7 mouse cellular contexts compared by ENCODE assay signal in the genomic region with DNA sequence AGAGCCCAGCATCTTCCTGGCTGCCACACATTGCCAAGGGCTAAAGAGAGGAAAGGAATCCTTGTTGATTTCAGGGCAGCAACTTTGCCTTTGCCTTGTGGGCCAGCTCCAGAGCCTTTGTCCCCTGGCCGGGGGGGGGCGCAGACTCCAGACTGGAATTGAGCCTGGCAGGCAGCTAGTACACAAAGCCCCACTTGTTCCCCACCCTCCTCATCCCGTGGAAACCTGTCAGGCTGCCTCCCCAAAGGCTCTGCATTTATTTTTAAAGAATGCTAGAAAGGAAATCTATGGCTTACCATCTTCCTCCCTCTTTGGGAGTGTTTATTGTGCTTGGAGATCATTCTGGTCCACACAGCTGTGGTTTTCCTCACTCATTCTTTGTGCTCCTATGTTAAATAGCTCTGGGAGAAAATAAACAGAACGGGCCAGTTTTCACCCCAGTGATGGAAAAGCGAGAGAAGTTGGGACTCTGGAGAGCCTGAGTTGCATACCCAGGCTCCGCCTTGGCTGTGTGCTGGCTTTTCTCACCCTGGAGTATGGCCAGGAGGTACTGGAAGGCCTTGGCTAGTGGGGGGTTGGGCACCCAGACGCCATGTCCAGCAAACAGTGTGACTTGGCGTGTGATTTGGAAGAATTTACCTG. TPM values are rescaled to one million over a fixed set of nuclear protein-coding genes. Genes with fewer than 3 reads are reported as not detected.
A peak's percentile ranks its signal among the peaks of the same experiment; 100 is the strongest.
DNase-seq lines count a peak whose midpoint lies in the region; ATAC-seq and TF ChIP-seq lines count a peak whose summit lies in the region.

No protein-coding gene starts in this region.

- H3K9me3 ChIP-seq in embryonic facial prominence, embryonic 13.5 days: no peaks in the 10 kb centered on the region
- H3K9me3 ChIP-seq in hindbrain, postnatal 0 days (ENCODE audit: low read length): no peaks in the 10 kb centered on the region
- H3K9me3 ChIP-seq in midbrain, embryonic 14.5 days (ENCODE audit: control insufficient read depth, low read length): no peaks in the 10 kb centered on the region

- peak overlapping the region; percentile 51; the same call in 1 of the 2 replicates for H3K9ac ChIP-seq in embryonic facial prominence, embryonic 13.5 days
- H3K9ac ChIP-seq in hindbrain, postnatal 0 days (replicated peaks; ENCODE audit: low read length): no peak overlapping the region
- H3K9ac ChIP-seq in midbrain, embryonic 14.5 days (replicated peaks; ENCODE audit: low read length): no peak overlapping the region

- H3K4me1 ChIP-seq in embryonic facial prominence, embryonic 13.5 days: peaks cover 51% of the 10 kb centered on the region
- H3K4me1 ChIP-seq in hindbrain, postnatal 0 days (ENCODE audit: insufficient read depth, low read length): no peaks in the 10 kb centered on the region
- H3K4me1 ChIP-seq in midbrain, embryonic 14.5 days (ENCODE audit: control insufficient read depth, insufficient read depth, low read length): peaks cover 5% of the 10 kb centered on the region; the same call in 1 of the 2 replicates

- peak; percentile 53 for DNase-seq in left cerebral cortex, postnatal 4 days
- no peak for DNase-seq in left cerebral cortex, adult 8-10 months (ENCODE audit: low spot score in 2 of 2)
- peak; percentile 71 for DNase-seq in hindbrain, postnatal 0 days (ENCODE audit: low spot score)
- DNase-seq in midbrain, embryonic 14.5 days: peak; percentile 66
- no peak for DNase-seq in frontal cortex, postnatal 14 days (ENCODE audit: low spot score in 2 of 2)

- 36% methylated on average over 8 of the region's 8 CpGs for WGBS in embryonic facial prominence, embryonic 13.5 days
- WGBS in hindbrain, postnatal 0 days: 32% methylated on average over 8 of the region's 8 CpGs
- 43% methylated on average over 8 of the region's 8 CpGs for WGBS in midbrain, embryonic 14.5 days

- H3K27me3 ChIP-seq in embryonic facial prominence, embryonic 13.5 days: no peaks in the 10 kb centered on the region
- no peaks in the 10 kb centered on the region for H3K27me3 ChIP-seq in hindbrain, postnatal 0 days (ENCODE audit: insufficient read depth, low read length)
- H3K27me3 ChIP-seq in midbrain, embryonic 14.5 days (ENCODE audit: control insufficient read depth, insufficient read depth, low read length): no peaks in the 10 kb centered on the region

- no peaks in the 10 kb centered on the region for H3K36me3 ChIP-seq in embryonic facial prominence, embryonic 13.5 days
- no peaks in the 10 kb centered on the region for H3K36me3 ChIP-seq in hindbrain, postnatal 0 days (ENCODE audit: insufficient read depth, low read length)
- H3K36me3 ChIP-seq in midbrain, embryonic 14.5 days (ENCODE audit: control insufficient read depth, insufficient read depth, low read length): no peaks in the 10 kb centered on the region

- peak overlapping the region; percentile 90 for H3K27ac ChIP-seq in embryonic facial prominence, embryonic 13.5 days
- H3K27ac ChIP-seq in hindbrain, postnatal 0 days: peak overlapping the region; percentile 67
- H3K27ac ChIP-seq in midbrain, embryonic 14.5 days (replicated peaks; ENCODE audit: low read depth, low read length): peak overlapping the region; percentile 67

- ATAC-seq in embryonic facial prominence, embryonic 13.5 days (ENCODE audit: insufficient number of reproducible peaks, insufficient read depth, low FRiP score, low TSS enrichment, low read depth): peak; percentile 11; the same call in 1 of the 2 replicates
- peak; percentile 90 for ATAC-seq in hindbrain, postnatal 0 days
- ATAC-seq in midbrain, embryonic 14.5 days (ENCODE audit: low FRiP score, low TSS enrichment): no peak
- no peak for ATAC-seq in granulocyte monocyte progenitor cell, adult 5-6 weeks (replicated peaks; ENCODE audit: poor library complexity, severe bottlenecking)

- TF ChIP-seq CTCF in hindbrain, postnatal 0 days (IDR thresholded peaks at IDR 0.05; ENCODE audit: low read depth): no peak

- H3K4me3 ChIP-seq in embryonic facial prominence, embryonic 13.5 days: no peak overlapping the region
- H3K4me3 ChIP-seq in hindbrain, postnatal 0 days (ENCODE audit: low read length): no peak overlapping the region
- no peak overlapping the region for H3K4me3 ChIP-seq in midbrain, embryonic 14.5 days (replicated peaks; ENCODE audit: low read depth, low read length)

- intact Hi-C loops in left cerebral cortex, postnatal 4 days (cut with DNase I): no loop called here

- H3K4me2 ChIP-seq in embryonic facial prominence, embryonic 13.5 days: no peak overlapping the region
- no peak overlapping the region; the same call in 1 of the 2 replicates for H3K4me2 ChIP-seq in hindbrain, postnatal 0 days (ENCODE audit: low read depth, low read length)
- no peak overlapping the region for H3K4me2 ChIP-seq in midbrain, embryonic 14.5 days (ENCODE audit: low read length)

RNA-seq across cellular contexts. Expression of a gene that starts 41.2 kb away (rescaled TPM):
- 100 to 1,000 TPM in 1 of 2 experiments, 10 to 100 TPM in 1; 89.3 to 104 TPM for total RNA-seq in left cerebral cortex, postnatal 4 days (2021)
- total RNA-seq in left cerebral cortex, adult 8-10 months (2022): 10 to 100 TPM; 82.4 to 86.9 (median 83.6) TPM
- 25.2 and 31.8 TPM in 2 replicates for polyA plus RNA-seq in embryonic facial prominence, embryonic 13.5 days (2015; fragmentation: Nextera tagmentation; extraction: Ambion mirVana)
- 8.8 and 9.3 TPM in 2 replicates for total RNA-seq in hindbrain, postnatal 0 days (2014; rRNA removed)
- polyA plus RNA-seq in hindbrain, postnatal 0 days (2015; fragmentation: Nextera tagmentation; extraction: Ambion mirVana): 2.8 and 3.1 TPM in 2 replicates
- 2.1 and 3.1 TPM in 2 replicates for polyA plus RNA-seq in midbrain, embryonic 14.5 days (2014; fragmentation: Nextera tagmentation; extraction: Ambion mirVana)
- total RNA-seq in granulocyte monocyte progenitor cell, adult 5-6 weeks (2014; fragmentation: Nextera tagmentation): 5.6 and 15.3 TPM in 2 replicates
- 7.7 and 11.2 TPM in 2 replicates for total RNA-seq in granulocyte monocyte progenitor cell, adult 5-6 weeks (2017)

Comparison
In these comparisons a context has a peak if more than half of its experiments do, and no peak if none do; other contexts are left out.
1. DNase-seq: peak in left cerebral cortex, postnatal 4 days (single experiment), hindbrain, postnatal 0 days (single experiment) and midbrain, embryonic 14.5 days (single experiment); none in left cerebral cortex, adult 8-10 months (0 of 2) and frontal cortex, postnatal 14 days (0 of 2).
2. ATAC-seq: peak in embryonic facial prominence, embryonic 13.5 days (single experiment) and hindbrain, postnatal 0 days (single experiment); none in midbrain, embryonic 14.5 days (single experiment) and granulocyte monocyte progenitor cell, adult 5-6 weeks (single experiment).
3. Peak in every context shown above with its lines, with median percentiles within 50 percentile points of each other: H3K27ac ChIP-seq.